Mouse (Mus musculus) megakaryocyte, embryonic 14.5 days (primary cell): ENCODE results near the gene Jund. TPM values are rescaled to one million over a fixed set of nuclear protein-coding genes. Genes with fewer than 3 reads are reported as not detected.

ENCODE experiments used
- H3K27me3 ChIP-seq: replicated peaks from 2 replicates; pipeline ENCODE3; 2012; ENCODE audit warnings: inconsistent platforms
- H3K36me3 ChIP-seq: replicated peaks from 2 replicates; pipeline ENCODE3; 2012; ENCODE audit warnings: low read length, inconsistent platforms, mixed read lengths
- H3K4me1 ChIP-seq: 2 replicates; pipeline ENCODE4 v1.6.1; 2012; ENCODE audit warnings: inconsistent platforms
- H3K4me3 ChIP-seq: replicated peaks from 2 replicates; pipeline ENCODE3; 2012; ENCODE audit warnings: moderate library complexity, mild to moderate bottlenecking, inconsistent platforms
- H3K9me3 ChIP-seq: 2 replicates; pipeline ENCODE4 v1.6.1; 2012; ENCODE audit warnings: inconsistent platforms
- FLI1 ChIP-seq: IDR thresholded peaks from 2 replicates; pipeline ENCODE4 v1.6.1; 2012; ENCODE audit warnings: low read length, inconsistent platforms, mixed read lengths
- GATA1 ChIP-seq: IDR thresholded peaks from 3 replicates; pipeline ENCODE4 v1.6.1; 2012; ENCODE audit warnings: mixed read lengths, low read length, inconsistent platforms, borderline replicate concordance
- polyA plus RNA-seq: library from polyadenylated mRNA; stranded (reverse); fragments of >175 nt; gene quantifications from 2 replicates; pipeline ENCODE4 v1.2.3, GENCODE M21; 2012; ENCODE audit warnings: low replicate concordance; ENCODE audit not compliant: insufficient read depth

The Jund gene
- polyA plus RNA-seq: 972 and 2,520 TPM in 2 replicates

GRCm38 (mm10) chr8:70698310-70699109 lies at the start of gene Jund:
Gene Jund (plus strand): TSS chr8:70698949.
- Histone ChIP-seq H3K9me3 (no peaks in the 10 kb centered on the region), H3K36me3 (peaks cover 11% of the 10 kb centered on the region), H3K4me1 (peaks cover 72% of the 10 kb centered on the region), H3K27me3 (no peaks in the 10 kb centered on the region), H3K4me3 (peak within 1 kb of the TSS; percentile 98)
- TF ChIP-seq FLI1 (no peak), GATA1 (no peak)

- peaks cover 67% of the 10 kb centered on the region for H3K36me3 ChIP-seq
- no peaks in the 10 kb centered on the region for H3K27me3 ChIP-seq
- peak overlapping the region; percentile 46 for H3K4me3 ChIP-seq
- no peaks in the 10 kb centered on the region for H3K9me3 ChIP-seq
- TF ChIP-seq GATA1: no peak
- no peak for TF ChIP-seq FLI1
- H3K4me1 ChIP-seq: peaks cover 87% of the 10 kb centered on the region
Observed at GRCm38 (mm10) chr8:70649324-70649723, 49.4 kb upstream of the Jund start.

GRCm38 (mm10) chr8:70650351-70650750 lies 48.4 kb upstream of the Jund start:
- TF ChIP-seq GATA1 (no peak), FLI1 (no peak)
- H3K4me3 ChIP-seq: no peak overlapping the region
- H3K36me3 ChIP-seq: peaks cover 77% of the 10 kb centered on the region
- no peaks in the 10 kb centered on the region for H3K9me3 ChIP-seq
- no peaks in the 10 kb centered on the region for H3K27me3 ChIP-seq
- H3K4me1 ChIP-seq: peaks cover 86% of the 10 kb centered on the region

- TF ChIP-seq GATA1: no peak
- TF ChIP-seq FLI1: no peak
- Histone ChIP-seq H3K4me3 (no peak overlapping the region), H3K27me3 (no peaks in the 10 kb centered on the region), H3K9me3 (no peaks in the 10 kb centered on the region), H3K36me3 (peaks cover 96% of the 10 kb centered on the region), H3K4me1 (peaks cover 68% of the 10 kb centered on the region)
Observed at GRCm38 (mm10) chr8:70653226-70653625, 45.5 kb upstream of the Jund start.

- TF ChIP-seq FLI1 (no peak), GATA1 (no peak)
- Histone ChIP-seq H3K9me3 (no peaks in the 10 kb centered on the region), H3K36me3 (peaks cover 87% of the 10 kb centered on the region), H3K4me1 (peaks cover 68% of the 10 kb centered on the region), H3K27me3 (no peaks in the 10 kb centered on the region), H3K4me3 (no peak overlapping the region)
Observed at GRCm38 (mm10) chr8:70654121-70654520, 44.6 kb upstream of the Jund start.

- no peak for TF ChIP-seq FLI1
- TF ChIP-seq GATA1: no peak
- H3K27me3 ChIP-seq: no peaks in the 10 kb centered on the region
- no peaks in the 10 kb centered on the region for H3K9me3 ChIP-seq
- no peak overlapping the region for H3K4me3 ChIP-seq
- peaks cover 74% of the 10 kb centered on the region for H3K36me3 ChIP-seq
- H3K4me1 ChIP-seq: peaks cover 63% of the 10 kb centered on the region
Observed at GRCm38 (mm10) chr8:70655469-70655868, 43.3 kb upstream of the Jund start.

- TF ChIP-seq FLI1: no peak
- no peak for TF ChIP-seq GATA1
- H3K36me3 ChIP-seq: peaks cover 66% of the 10 kb centered on the region
- H3K4me1 ChIP-seq: peaks cover 61% of the 10 kb centered on the region
- H3K27me3 ChIP-seq: no peaks in the 10 kb centered on the region
- no peak overlapping the region for H3K4me3 ChIP-seq
- no peaks in the 10 kb centered on the region for H3K9me3 ChIP-seq
Observed at GRCm38 (mm10) chr8:70656193-70656790, 42.5 kb upstream of the Jund start.

- H3K9me3 ChIP-seq: no peaks in the 10 kb centered on the region
- no peak overlapping the region for H3K4me3 ChIP-seq
- no peaks in the 10 kb centered on the region for H3K27me3 ChIP-seq
- no peak for TF ChIP-seq GATA1
- TF ChIP-seq FLI1: no peak
- peaks cover 60% of the 10 kb centered on the region for H3K4me1 ChIP-seq
- peaks cover 56% of the 10 kb centered on the region for H3K36me3 ChIP-seq
Observed at GRCm38 (mm10) chr8:70657214-70657613, 41.5 kb upstream of the Jund start.

- peaks cover 56% of the 10 kb centered on the region for H3K4me1 ChIP-seq
- peak overlapping the region; percentile 16 for H3K4me3 ChIP-seq
Observed at GRCm38 (mm10) chr8:70657739-70658138, 41.0 kb upstream of the Jund start.

GRCm38 (mm10) chr8:70658897-70659603 lies 39.7 kb upstream of the Jund start:
- TF ChIP-seq GATA1 (no peak), FLI1 (no peak)
- H3K9me3 ChIP-seq: no peaks in the 10 kb centered on the region
- peaks cover 53% of the 10 kb centered on the region for H3K4me1 ChIP-seq
- no peaks in the 10 kb centered on the region for H3K27me3 ChIP-seq
- peaks cover 42% of the 10 kb centered on the region for H3K36me3 ChIP-seq
- H3K4me3 ChIP-seq: peak overlapping the region; percentile 99

More at GRCm38 (mm10) chr8:70657739-70658138, 41.0 kb upstream of the Jund start:
- H3K36me3 ChIP-seq: peaks cover 51% of the 10 kb centered on the region
- no peaks in the 10 kb centered on the region for H3K9me3 ChIP-seq
- TF ChIP-seq FLI1 (no peak), GATA1 (no peak)
- no peaks in the 10 kb centered on the region for H3K27me3 ChIP-seq
